Mouse (Mus musculus): ENCODE data around the gene Rasal2.

Gene Rasal2

DNA sequence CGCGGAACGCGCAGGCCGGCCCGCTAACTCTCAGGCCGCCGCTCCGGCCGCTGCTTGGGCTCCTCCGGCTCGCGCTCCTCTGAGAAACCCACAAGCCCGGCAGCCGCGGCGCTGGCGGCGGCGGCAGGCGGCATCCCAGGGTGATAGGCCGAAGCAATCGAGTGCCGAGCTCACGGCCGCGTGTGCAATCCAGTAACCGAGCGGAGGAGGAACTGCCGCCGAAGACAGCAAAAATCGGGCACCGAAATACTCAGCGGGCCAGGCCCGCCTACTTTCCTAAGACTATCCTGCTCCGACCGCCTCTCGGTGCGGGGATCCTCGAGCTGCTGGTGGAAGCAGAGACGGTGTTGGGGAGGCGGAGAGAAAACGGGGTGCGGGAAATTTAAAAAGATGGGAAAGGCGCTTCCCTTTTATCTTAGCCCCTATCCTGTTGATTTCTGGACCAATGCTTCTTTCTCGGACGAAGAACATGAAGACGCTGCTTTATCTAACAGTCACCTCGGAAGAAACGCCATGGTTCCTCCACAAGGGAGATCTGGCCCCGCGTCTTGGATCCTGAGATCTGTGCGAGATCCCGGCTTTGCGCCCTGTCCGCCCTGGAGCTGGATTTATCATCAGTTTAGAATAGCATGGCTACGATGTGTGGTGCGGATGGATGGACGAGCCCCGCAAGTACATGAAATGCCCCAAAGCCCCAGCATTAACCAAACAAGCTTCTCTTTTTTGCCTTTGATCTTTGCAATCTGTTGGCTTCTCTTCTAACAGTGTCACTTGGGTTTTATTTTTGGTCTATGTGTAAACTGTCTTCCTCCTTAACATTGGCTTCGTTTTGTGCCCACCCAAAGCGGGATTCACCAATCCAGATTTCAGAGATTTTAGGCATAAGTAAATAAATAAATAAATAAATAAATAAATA is at the start of gene Rasal2:
Gene Rasal2, minus strand, starts transcription at position 142 of the 916 bp plus-strand sequence.
- in situ Hi-C loops (cut with MboI, MseI) = no loop called here

DNA sequence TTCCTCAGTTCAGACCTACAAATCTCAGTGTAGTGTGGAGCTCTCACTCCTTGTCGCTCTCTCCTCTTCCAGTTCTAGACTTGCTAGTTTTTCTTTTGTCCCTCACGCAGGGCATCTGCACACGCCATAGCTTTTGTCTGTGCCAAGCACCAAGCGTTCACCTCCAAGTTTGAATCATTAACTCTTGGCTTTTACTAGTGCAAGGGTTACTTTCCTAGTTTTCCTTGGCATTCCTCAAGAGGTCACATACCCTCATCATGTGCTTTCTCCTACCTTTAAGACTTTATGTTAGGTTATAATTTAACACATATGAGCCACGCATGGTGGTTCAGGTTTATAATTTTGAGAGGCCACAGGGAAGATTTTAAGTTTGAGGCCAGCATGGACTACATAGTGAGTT is 48.9 kb upstream of the Rasal2 start:
- in situ Hi-C loops (cut with MboI, MseI) = no loop called here

DNA sequence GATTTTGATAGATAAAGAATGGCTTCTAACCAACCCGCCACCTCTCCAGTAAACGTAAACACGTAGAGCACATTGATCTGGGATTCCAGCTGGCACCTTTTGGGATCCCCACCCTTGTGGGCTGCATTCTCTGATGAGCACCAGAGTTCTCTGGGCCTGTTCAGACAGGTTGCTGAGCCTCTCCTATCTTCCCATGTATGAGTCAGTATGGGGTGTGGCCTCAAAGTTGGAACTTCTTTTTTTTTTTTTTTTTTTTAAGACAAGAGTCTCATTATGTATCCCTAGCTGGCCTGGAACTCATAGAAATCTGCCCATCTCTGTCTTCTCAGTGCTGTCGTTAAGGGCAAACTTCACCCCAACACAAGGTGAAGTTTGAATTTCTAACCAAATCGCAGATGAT is 47.5 kb upstream of the Rasal2 start:
- in situ Hi-C loops (cut with MboI, MseI) = no loop called here

DNA sequence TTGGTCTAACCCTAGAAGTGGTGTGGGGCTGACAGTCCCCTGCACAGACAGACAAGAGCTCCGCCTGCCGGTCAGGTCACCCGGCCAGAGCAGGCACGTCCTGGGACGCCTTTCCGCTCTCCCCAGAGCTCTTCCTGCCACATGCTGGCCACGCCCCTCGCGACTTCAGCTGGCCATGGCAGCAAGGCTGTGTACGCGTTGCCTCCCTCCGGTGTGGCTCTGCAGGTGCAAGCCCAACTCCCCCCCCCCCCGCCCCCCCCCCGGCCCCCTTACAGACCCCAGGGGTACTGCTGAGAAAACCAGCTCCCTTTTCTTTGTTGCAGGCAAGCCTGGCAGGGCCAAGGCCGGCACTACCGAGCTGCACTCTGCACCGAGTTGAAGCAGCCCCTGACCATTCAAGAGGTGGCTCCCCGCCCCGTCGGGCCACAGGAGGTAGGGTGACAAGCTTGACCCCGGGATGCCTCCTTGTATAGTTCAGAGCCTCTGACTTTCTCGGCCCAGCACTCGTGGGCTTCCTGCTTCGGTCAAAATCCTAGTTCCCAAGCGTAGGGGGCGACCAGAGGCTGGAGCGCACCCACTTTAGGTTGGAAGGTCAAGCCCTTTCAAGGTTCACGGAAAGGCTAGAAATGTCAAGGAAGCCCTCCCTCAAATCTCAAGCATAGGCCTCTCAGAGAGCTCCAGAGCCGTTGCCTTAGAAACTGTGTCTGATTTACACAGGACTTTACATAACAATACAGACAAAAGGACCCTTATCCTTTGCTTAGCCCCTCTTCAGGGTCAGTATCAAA is 46.2 kb upstream of the Rasal2 start, which contains the start of gene Cryzl2:
Gene Cryzl2, plus strand, starts transcription at position 157 of the 788 bp plus-strand sequence.
- in situ Hi-C loops (cut with MboI, MseI) = no loop called here

DNA sequence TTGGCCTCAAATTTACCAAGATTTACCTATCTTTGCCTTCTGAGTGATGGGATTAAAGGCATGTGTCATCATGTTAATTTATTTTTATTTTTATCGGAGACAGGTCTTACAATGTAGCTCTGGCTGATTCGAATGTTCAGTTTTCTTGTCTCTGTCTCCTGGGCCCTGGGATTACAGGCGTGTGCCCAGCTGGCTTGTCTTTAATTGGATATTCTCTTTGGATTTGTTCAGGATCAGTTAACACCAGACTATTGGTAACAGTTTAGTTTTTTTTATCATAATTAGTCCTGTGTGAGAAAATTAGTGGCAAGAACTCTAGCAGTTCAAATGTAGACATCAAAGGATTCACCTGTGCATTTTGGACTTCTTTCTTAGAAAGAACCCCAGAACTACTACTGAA is 45.4 kb upstream of the Rasal2 start:
- in situ Hi-C loops (cut with MboI, MseI) = no loop called here

DNA sequence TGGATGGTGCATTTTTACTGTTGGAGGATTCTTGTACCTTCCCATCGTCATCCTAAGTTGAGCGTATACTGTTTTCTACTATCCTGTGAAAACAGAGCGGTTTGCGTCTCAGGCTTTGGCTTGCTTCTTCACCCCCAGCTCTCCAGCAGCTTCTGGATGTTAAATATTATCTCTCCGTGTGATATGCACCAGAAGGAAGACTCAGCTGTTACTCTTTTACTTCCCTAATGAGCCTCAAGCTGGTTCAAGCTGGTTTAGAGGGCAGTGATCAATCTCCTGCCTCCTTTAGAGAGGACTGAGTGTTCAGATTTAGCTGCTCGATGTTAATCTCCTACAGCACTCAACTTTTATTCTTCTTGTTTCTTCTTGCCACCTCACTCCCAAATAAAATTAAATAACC is 42.5 kb upstream of the Rasal2 start:
- in situ Hi-C loops (cut with MboI, MseI) = no loop called here

DNA sequence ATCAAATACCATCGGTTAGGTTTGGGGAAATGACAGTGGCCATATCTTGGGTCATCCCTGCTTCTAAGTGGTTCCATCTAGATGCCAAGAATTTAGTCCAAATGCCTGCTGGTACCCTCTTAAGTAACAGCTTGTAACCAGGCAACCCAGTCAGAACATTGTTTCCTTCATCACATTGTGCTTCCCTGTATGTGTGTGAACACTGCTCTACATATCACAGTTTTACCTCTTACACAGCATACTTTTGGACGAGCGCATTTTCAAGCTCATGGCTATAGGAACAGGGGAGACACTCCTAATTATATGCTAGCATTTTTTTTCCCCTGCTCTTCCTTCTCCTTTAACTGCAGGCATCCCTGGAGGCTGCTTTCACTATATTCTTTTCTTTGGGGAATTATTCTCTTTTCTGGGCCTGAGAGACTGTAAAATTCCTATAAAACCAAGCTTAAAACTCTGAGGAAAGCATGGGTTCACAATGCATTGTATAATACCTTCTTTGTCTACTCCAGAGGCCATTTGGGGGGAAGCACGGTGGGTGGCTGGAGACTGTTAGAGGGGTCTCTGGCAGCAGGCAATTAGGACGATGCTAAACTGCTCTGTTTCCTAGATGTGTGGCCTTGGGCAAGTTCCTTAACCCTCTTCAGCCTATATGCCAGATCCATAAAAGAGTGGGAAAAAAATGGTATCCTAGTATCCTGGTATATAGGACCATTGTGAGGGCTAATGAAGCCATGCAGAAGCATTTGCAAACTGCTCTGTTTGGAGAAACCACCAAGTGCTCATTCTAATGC is 40.6 kb upstream of the Rasal2 start:
- in situ Hi-C loops (cut with MboI, MseI) = no loop called here

DNA sequence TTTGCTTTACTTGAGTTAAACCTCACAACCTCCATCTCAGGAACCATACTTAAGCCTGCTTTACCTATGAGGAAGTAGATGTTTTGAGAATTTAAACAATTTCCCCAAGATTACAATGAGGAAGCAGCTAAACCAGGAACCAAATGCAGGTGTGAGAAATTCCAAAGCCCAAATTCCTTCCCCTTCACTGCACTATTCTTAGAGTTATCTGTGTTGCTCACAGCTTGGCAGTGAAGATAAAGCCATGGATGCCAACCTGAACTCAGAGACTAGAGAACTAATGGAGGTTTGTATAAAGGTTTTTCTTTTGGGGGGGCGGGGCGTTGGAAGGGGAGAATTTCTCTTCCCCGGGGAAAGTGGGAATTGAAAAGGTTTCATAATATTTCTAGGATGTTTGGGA is 39.9 kb upstream of the Rasal2 start:
- in situ Hi-C loops (cut with MboI, MseI) = no loop called here

DNA sequence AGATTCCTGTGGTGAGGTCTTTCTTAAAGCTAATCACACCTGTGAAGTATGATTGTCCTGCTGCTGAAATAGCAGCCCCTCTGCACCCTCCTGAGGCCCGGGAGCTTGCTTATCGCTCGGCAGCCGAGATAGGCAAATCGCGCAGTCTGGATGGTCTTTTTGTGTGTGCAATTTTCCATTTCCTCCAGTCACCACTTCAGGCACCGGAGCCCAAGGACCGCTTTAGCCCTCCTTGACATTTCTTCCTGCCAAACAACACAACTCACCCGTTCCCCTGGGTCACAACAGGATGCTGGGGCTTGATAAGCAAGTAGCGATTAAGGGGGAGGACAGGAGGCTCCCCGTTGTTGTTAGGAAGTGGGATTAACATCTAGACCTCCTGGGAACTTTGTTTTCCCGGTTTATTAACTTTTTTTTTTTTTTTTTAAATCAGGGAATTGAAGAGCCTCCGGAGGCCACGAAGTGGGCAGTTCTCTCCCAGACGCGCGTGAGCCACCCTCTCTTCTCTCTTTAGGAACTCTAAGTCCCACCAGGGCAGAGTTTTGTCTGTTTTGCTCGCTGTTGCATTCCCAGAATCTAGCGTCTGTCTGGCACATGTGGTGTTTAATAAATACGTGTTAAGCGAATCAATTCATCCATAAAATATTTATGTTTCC is 37.7 kb upstream of the Rasal2 start:
- in situ Hi-C loops (cut with MboI, MseI) = no loop called here

DNA sequence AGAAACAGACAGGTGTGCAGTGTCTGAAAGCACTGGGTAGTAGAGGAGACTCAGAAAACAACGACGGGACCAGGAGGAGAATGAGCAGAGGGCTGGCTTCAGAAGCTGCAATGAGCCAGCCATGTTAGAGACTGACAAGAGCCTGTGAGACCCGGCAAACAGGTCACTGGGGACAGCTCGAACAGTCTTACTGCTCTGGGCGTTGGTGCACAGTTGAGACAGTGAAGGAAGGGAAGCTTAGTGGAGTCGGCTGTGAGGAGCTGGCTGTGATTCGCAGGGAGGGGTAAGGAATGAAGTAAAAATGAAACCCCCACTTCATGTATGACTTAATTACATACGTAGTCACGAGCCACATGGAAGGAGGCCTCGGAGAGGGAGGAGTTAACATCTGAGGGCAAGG is 37.1 kb upstream of the Rasal2 start:
- in situ Hi-C loops (cut with MboI, MseI) = no loop called here

DNA sequence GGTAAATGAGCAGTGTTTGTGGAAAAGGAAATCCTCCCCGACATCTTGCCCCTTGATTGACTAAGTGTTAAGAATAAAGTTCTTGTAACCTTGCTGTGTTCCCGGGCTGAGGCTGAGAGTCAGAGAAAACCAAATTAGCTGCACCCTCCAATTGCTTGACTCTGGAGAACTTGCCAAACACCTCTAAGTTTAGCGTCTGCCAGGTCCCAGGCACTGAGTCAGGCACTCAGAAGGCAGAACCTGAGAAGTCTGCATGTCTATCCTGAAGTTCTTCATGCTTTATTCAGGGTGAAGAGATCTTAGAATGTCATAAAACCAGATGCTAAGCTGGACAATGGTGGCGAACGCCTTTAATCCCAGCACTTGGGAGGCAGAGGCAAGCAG is 36.4 kb upstream of the Rasal2 start:
- in situ Hi-C loops (cut with MboI, MseI) = no loop called here

DNA sequence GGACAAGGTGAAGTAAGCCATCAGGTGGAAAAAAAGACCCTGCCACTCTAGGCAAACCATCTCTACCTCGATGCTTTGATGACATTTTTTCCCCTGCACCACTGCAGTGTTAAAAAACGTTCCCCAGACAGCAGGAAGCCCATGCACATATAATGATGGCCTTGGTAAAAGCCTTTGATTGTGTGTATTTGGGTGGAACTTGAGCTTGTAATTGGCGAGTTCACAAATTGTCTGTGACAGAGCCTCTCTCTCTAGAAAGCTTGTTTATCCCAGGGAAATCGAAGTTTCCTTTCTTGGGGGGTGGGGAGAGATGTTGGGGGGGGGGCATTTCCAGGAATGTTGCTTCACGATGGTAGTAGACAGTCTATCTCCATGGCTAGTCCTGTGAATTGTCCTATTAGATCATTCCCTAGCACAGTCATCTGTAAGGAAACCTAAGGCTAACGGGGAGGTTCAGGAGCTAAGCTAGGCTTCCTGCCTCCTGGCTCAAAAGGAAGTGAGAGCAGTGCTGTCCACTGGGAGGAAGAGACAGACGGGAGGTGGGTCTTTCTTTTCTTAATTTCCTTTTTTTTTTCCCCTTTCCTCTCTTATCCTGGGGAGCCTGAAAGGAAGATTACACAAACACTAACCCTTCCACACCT is 35.9 kb upstream of the Rasal2 start:
- in situ Hi-C loops (cut with MboI, MseI) = no loop called here

DNA sequence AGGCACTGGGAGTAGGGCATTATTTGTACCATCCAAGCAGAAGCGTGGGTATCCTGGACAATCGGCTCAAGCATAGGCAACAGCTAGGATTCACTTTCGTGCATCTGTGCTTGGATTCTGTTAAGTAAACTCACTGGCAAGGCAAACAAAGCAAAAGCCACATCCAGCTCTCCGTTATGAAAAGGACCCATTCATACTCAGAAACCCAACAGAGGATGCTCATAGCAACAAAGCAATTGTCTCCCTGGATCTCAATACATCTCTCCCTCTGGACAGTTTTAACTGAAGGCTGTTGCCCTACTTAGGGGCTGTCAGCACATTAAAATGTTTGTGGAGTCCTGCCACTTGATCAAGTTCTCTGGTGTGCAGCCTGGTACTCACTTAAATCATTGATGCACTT is 34.7 kb upstream of the Rasal2 start:
- in situ Hi-C loops (cut with MboI, MseI) = no loop called here

DNA sequence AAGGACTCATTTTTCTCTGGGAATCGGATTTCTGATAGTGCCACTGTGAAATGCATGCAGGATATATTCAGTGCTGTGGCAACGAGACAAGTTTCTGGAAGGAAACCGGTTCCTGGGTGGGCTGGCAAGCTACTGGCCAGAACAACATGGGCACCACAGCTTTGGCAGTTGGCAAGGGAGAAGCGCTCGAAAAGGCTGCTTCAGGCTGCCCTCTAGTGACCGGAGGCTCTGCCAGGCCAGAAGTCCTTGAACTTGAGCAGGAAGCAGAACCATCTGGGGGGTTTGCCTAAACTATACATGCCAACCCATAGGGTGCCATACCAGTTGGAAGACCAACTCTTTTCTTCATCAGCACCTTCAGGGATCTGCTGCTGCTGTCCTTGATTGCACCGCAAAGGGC is 33.9 kb upstream of the Rasal2 start:
- in situ Hi-C loops (cut with MboI, MseI) = no loop called here

DNA sequence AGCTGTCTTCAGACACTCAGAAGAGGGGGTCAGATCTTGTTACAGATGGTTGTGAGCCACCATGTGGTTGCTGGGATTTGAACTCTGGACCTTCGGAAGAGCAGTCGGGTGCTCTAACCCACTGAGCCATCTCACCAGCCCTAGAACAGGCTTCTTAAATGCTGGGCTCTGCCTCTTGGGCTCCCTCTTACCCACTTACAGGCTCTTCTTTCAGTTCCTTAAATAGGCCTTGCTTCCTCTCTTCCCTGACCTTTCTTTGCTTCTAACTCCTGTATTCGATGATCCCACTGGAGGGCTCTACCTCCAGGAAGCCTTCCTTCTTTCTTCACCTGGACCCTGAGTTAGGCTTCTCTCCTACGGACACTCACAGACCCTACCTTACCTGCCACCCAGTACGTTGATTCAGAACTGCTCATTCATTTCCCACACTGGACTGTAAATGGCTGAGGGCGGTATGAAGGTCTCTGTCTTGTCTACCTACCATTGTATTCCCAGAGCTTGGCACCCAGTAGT is 33.1 kb upstream of the Rasal2 start:
- in situ Hi-C loops (cut with MboI, MseI) = no loop called here

DNA sequence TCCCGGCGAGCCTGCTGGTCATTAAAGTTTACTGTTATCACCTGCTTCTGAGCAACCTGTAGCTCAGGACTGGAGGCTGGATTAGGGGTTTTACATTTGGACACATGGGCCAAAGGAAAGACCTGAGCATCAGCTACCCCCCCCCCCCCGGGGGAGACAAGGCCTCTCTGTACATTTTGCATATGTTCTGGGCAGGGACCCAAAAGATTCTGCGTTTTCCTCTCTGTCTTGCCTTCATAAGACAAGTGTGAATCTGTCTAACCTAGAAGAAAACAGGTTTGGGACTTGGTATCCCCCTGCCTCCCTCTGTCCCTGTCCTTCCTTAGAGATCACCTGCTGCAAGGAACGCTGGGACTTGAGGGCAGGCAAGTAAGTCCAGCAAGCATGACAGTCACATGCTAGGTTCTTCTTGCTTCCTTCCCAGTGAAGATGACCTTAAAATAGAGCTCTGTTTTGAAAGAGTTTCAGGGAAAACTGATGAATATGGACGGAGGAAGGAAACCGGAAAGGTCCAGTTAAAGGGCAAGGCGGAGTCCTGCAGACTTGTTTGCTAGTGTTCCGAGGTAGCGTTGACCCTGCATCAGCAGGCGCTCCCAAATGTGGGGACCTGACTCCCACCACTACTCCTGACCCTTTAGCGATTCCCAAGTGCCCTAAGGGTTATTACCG is 32.4 kb upstream of the Rasal2 start:
- in situ Hi-C loops (cut with MboI, MseI) = no loop called here

DNA sequence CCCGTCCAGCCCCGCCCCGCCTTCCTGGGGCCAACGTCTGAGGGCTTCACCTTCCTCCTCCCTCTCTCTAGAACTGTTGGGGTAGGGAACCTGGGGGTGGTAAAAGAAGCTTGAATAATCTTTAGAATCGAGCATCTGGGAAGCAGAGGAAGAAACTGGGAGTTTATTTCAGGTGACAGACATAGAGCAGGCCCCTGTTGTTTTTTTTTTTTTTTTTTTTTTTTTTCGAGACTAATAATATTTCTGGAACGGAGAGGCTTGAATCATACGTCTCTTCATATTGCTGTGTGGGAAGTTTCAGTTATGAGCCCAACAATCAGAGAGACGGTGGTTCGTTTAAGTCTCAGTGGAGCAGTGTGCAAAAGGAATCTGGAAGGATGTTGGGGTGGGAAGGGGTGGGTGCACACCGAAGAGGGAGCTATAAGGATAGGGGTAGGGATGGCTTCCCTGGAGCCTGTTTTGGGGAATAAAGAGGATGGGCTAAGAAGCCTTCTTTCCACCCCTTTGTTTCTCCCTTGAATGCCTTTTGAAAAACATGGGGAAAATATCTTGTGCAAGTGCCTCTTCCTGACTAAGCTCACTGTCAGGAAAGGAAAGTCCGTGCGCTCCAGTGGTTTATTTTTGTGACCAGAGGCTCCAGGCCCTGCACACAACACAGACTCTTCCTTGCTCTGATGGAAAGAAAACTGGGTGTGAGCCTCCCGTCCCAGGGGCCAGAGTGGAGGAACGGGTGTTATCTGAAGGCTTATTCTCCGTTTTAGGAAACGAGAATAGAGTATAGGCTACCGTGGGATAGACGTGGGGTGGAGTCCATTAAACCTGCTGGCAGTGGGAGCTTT is 31.5 kb upstream of the Rasal2 start:
- in situ Hi-C loops (cut with MboI, MseI) = no loop called here

DNA sequence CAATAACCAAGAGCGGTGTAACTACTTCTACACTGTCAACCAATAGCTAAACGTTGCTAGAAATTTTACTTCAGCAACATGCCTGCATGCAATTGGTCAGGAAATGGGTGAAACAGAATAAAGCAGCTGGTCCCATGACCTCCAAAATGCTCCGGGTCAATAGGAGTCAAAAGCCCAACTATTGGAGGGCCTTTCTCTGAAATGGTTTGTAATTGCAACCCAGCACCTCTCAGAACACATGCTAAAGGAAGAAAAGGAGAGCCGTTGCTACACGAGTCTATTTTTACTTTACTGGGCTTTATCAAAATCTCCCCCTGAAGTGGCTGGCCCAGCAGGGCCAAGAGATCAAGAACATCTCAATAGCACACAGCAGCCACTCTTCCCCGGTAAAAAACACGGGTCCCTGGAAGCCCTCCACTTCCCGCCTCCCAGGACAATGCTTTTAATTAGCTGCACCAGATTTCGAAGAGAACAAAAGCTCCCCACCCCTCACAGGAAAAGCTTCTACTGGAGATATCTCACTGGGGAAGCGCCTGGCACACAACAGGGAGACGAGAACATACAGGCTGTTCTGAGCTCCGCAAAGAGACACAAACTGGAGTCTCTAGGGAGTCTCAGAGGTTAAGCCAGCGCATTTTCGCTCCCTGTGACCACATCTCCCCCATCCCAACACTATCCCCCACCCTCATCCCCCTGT is 30.8 kb upstream of the Rasal2 start:
- in situ Hi-C loops (cut with MboI, MseI) = no loop called here

All from T-helper 17 cell (primary cell).